Mouse (Mus musculus): ENCODE results near the gene Wfdc6b.
"Not testable (repeated sequence)": the region's sequence is repeated elsewhere in the genome, so short reads cannot be mapped to it uniquely, and the experiment has no call there.

GRCm38 (mm10) chr2:164573359-164573758 lies 40.0 kb upstream of the Wfdc6b start, which contains the start of gene Spint3:
- TF ChIP-seq CTCF (IDR thresholded peaks at IDR 0.05; ENCODE audit: low read depth); EP300 (optimal IDR thresholded peaks at IDR 0.05): not testable (repeated sequence)

Measured in stomach, postnatal 0 days (tissue).